Mouse (Mus musculus): Measurements from ENCODE around the gene Rbfox3. TPM values are rescaled to one million over a fixed set of nuclear protein-coding genes. Genes with fewer than 3 reads are reported as not detected.

Rbfox3 gene
- polyA plus RNA-seq, 1 experiment: not detected

DNA sequence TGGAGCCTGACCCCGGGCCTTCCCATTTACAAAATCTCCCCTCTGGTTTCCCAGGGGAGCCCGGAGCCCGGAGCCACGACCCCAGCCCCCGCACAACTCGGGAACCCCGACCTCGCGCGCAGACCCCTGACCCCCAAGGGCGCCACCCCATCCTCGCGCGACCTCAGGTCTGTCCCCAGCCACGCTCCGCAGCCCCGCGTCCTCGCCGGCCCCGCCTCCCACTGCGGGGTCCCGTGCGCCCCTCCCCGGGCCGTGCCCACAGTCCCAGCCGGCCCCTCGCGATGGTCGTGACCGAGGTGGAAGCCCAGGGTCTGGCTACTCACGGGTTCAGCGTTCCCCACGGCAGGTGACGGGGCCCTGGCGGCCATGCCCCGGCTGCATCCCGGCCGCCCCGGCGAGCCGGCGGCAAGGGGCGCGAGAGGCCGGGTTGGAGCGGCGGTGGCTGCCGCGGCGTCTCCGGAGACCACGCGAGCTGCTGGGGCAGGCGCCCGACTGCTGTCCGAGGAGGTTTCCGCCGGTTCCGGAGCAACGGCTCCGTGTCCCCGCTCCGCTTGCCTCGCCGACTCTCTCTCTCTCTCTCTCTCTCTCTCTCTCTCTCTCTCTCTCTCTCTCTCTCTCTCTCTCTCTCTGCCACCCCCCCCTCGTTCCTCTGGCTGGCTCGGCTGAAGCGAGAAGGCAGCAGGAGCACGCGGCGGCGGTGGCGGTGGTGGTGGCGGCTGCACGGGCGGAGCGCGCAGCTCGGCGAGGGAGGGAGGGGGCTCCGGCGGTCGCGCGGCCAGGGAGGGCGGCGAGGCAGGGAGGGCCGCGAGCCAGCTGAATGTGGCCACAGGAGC is 2.2 kb downstream of the Rbfox3 start:
- TF ChIP-seq CTCF (IDR thresholded peaks at IDR 0.05; ENCODE audit: control insufficient read depth, insufficient read depth, low read length) (no peak), POLR2A (IDR thresholded peaks at IDR 0.05; ENCODE audit: borderline replicate concordance, control insufficient read depth, low read depth, low read length) (no peak)
- WGBS: 4% methylated on average over 83 of the region's 90 CpGs
- Histone ChIP-seq H3K4me3 (replicated peaks; ENCODE audit: control insufficient read depth, low read depth, low read length) (no peak overlapping the region), H3K27ac (ENCODE audit: control insufficient read depth, insufficient read depth, low read depth, low read length, poor library complexity) (no peak overlapping the region), H3K4me1 (ENCODE audit: control insufficient read depth, insufficient read depth, low read length) (no peaks in the 10 kb centered on the region)

DNA sequence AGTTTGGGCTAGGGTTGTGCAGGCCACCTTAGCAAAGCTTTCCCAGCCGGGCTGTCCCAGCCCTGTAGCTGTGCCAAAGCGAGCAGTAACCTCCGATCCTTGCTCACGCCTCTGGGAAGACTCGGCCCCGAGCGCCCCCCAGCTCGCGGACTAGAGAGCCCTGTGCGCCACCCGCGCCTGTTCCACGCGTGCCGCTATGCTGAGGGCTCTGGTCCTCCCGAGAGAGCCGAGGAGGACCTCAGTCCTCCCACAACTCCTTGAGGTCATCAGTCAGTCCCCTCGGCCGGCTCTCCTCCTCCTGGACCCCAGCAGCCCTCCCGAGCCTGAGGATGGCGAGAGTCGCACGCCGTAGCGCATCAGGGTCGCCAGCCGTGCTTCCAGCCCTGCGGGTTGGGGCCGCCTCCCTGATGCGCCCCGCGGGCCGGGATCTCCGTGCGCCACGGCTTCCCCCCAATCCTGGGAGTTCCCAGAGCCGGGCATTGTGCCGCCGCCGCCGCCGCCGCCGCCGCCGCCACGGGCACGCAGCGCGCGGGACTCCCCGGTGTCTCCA is 2.9 kb downstream of the Rbfox3 start:
- Histone ChIP-seq H3K27ac (ENCODE audit: control insufficient read depth, insufficient read depth, low read depth, low read length, poor library complexity) (no peak overlapping the region), H3K4me1 (ENCODE audit: control insufficient read depth, insufficient read depth, low read length) (no peaks in the 10 kb centered on the region), H3K4me3 (replicated peaks; ENCODE audit: control insufficient read depth, low read depth, low read length) (no peak overlapping the region)
- TF ChIP-seq POLR2A (IDR thresholded peaks at IDR 0.05; ENCODE audit: borderline replicate concordance, control insufficient read depth, low read depth, low read length): no peak
- TF ChIP-seq CTCF (IDR thresholded peaks at IDR 0.05; ENCODE audit: control insufficient read depth, insufficient read depth, low read length): no peak
- 10% methylated on average over 52 of the region's 52 CpGs for WGBS

GRCm38 (mm10) chr11:118907471-118908401 is 3.7 kb downstream of the Rbfox3 start:
- TF ChIP-seq CTCF (IDR thresholded peaks at IDR 0.05; ENCODE audit: control insufficient read depth, insufficient read depth, low read length): no peak
- TF ChIP-seq POLR2A (IDR thresholded peaks at IDR 0.05; ENCODE audit: borderline replicate concordance, control insufficient read depth, low read depth, low read length): no peak
- no peaks in the 10 kb centered on the region for H3K4me1 ChIP-seq (ENCODE audit: control insufficient read depth, insufficient read depth, low read length)
- WGBS: 9% methylated on average over 43 of the region's 43 CpGs
- H3K4me3 ChIP-seq (replicated peaks; ENCODE audit: control insufficient read depth, low read depth, low read length): no peak overlapping the region
- no peak overlapping the region for H3K27ac ChIP-seq (ENCODE audit: control insufficient read depth, insufficient read depth, low read depth, low read length, poor library complexity)

DNA sequence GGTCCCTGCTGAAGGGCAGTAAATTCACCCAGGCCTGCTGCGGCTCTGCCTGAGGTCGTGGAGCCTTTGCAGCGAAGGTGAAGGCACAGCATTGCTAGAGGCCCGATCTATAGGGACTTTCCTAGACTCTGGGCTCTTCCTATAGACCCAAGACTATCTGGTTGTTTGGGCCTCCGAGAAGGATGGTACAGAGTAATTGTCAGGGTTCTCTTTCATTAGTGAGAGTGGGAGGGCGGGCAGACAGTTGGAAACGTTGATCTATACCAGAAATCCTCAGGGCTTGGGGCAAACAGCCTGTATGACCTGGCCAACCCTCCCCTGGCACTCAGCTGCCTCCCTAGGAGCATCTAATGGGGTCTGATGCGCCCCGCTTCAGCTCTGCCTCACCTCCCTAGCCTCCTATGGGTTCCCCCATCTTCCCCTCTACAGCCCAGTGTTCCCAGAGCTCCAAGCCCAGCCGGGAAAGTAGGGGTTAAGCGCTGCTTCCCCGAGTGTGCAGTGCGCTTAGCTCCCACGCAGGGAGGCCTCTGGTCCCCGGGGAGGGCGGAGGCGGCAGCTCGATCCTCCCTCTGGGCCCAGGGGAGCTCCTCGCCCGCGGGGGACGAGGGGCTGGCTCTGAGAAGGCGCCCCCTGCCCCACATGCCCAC is 4.5 kb downstream of the Rbfox3 start:
- TF ChIP-seq CTCF (IDR thresholded peaks at IDR 0.05; ENCODE audit: control insufficient read depth, insufficient read depth, low read length): no peak
- TF ChIP-seq POLR2A (IDR thresholded peaks at IDR 0.05; ENCODE audit: borderline replicate concordance, control insufficient read depth, low read depth, low read length): peak; percentile 16; the same call in 1 of the 2 replicates
- 10% methylated on average over 23 of the region's 23 CpGs for WGBS
- Histone ChIP-seq H3K4me3 (replicated peaks; ENCODE audit: control insufficient read depth, low read depth, low read length) (no peak overlapping the region), H3K4me1 (ENCODE audit: control insufficient read depth, insufficient read depth, low read length) (no peaks in the 10 kb centered on the region), H3K27ac (ENCODE audit: control insufficient read depth, insufficient read depth, low read depth, low read length, poor library complexity) (no peak overlapping the region)

- no peaks in the 10 kb centered on the region for H3K4me1 ChIP-seq (ENCODE audit: control insufficient read depth, insufficient read depth, low read length)
- WGBS: 23% methylated on average over 12 of the region's 12 CpGs
- no peak overlapping the region for H3K27ac ChIP-seq (ENCODE audit: control insufficient read depth, insufficient read depth, low read depth, low read length, poor library complexity)
- no peak for TF ChIP-seq POLR2A (IDR thresholded peaks at IDR 0.05; ENCODE audit: borderline replicate concordance, control insufficient read depth, low read depth, low read length)
- no peak for TF ChIP-seq CTCF (IDR thresholded peaks at IDR 0.05; ENCODE audit: control insufficient read depth, insufficient read depth, low read length)
- H3K4me3 ChIP-seq (replicated peaks; ENCODE audit: control insufficient read depth, low read depth, low read length): no peak overlapping the region
Observed at GRCm38 (mm10) chr11:118906131-118906823, 5.1 kb downstream of the Rbfox3 start.

DNA sequence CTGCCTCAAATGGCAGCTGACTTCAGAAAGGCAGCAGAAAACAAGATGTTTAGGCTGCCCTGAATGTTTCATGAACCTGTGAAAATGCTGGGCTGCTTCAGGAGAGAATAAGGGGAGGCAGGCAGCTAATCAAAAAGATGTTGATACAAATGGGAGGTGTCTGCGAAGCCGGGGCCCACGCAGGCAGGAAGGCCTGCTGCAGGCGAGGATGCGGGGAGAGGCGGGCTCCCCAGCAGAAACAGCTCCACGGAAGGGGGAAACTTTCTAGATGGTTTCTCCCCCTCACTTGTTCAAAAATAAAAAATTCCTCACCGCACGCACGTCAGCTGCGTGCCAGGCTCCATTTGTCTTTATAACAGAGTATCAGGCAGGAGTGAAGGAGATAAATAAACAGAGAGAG is 5.7 kb downstream of the Rbfox3 start:
- H3K4me3 ChIP-seq (replicated peaks; ENCODE audit: control insufficient read depth, low read depth, low read length): no peak overlapping the region
- H3K27ac ChIP-seq (ENCODE audit: control insufficient read depth, insufficient read depth, low read depth, low read length, poor library complexity): no peak overlapping the region
- WGBS: 60% methylated on average over 11 of the region's 11 CpGs
- H3K4me1 ChIP-seq (ENCODE audit: control insufficient read depth, insufficient read depth, low read length): no peaks in the 10 kb centered on the region
- TF ChIP-seq CTCF (IDR thresholded peaks at IDR 0.05; ENCODE audit: control insufficient read depth, insufficient read depth, low read length): no peak
- no peak for TF ChIP-seq POLR2A (IDR thresholded peaks at IDR 0.05; ENCODE audit: borderline replicate concordance, control insufficient read depth, low read depth, low read length)

DNA sequence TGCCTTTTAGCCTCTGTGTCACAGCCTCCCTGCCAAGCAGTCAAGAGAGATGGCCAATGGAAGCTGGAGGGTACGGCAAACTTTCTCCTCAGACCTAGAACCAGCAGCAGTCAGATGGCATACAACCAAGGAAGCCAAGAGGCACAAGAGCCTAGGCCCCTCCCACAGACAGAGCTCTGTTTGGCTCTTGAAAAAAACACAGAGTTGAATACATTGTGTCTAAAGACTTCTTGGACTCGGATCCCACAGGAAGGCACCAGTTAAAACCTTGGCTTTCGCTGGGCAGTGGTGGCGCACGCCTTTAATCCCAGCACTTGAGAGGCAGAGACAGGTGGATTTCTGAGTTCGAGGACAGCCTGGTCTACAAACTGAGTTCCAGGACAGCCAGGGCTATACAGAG is 7.1 kb downstream of the Rbfox3 start:
- no peak overlapping the region for H3K4me3 ChIP-seq (replicated peaks; ENCODE audit: control insufficient read depth, low read depth, low read length)
- H3K27ac ChIP-seq (ENCODE audit: control insufficient read depth, insufficient read depth, low read depth, low read length, poor library complexity): no peak overlapping the region
- no peaks in the 10 kb centered on the region for H3K4me1 ChIP-seq (ENCODE audit: control insufficient read depth, insufficient read depth, low read length)
- TF ChIP-seq POLR2A (IDR thresholded peaks at IDR 0.05; ENCODE audit: borderline replicate concordance, control insufficient read depth, low read depth, low read length): no peak
- no peak for TF ChIP-seq CTCF (IDR thresholded peaks at IDR 0.05; ENCODE audit: control insufficient read depth, insufficient read depth, low read length)
- WGBS: 72% methylated on average over 6 of the region's 6 CpGs
